Mouse (Mus musculus): ENCODE results near the gene Atoh8.

GRCm38 (mm10) chr6:72210823-72211222 is 24.6 kb downstream of the Atoh8 start:
- no peak for TF ChIP-seq CTCF (IDR thresholded peaks at IDR 0.05; ENCODE audit: control insufficient read depth, insufficient read depth, insufficient read length)
- no peak for TF ChIP-seq USF1 (IDR thresholded peaks at IDR 0.05; ENCODE audit: low read depth)
